Mouse (Mus musculus) kidney, adult 2 months (tissue): ENCODE data around the gene Vps33b. TPM values are rescaled to one million over a fixed set of nuclear protein-coding genes. Genes with fewer than 3 reads are reported as not detected.

Experiments
- DNase-seq: peaks from one replicate; pipeline ENCODE4 v3.0.0; 2021
- H3K27ac ChIP-seq: fragments of 200-500 bp; 2 replicates; pipeline ENCODE4 v1.5.1; 2012; ENCODE audit warnings: low read depth, low read length, control low read depth, inconsistent platforms; ENCODE audit not compliant: insufficient read depth
- H3K27me3 ChIP-seq: fragments of 200-500 bp; replicated peaks from 2 replicates; pipeline ENCODE4 v1.6.1; 2012; ENCODE audit warnings: mild to moderate bottlenecking, moderate library complexity, low read length, inconsistent platforms; ENCODE audit not compliant: control insufficient read depth, insufficient read depth
- H3K36me3 ChIP-seq: fragments of 200-500 bp; 2 replicates; pipeline ENCODE4 v1.6.1; 2012; ENCODE audit warnings: mild to moderate bottlenecking, moderate library complexity, low read length, inconsistent platforms; ENCODE audit not compliant: control insufficient read depth, insufficient read depth
- H3K4me1 ChIP-seq: fragments of 200-500 bp; 2 replicates; pipeline ENCODE4 v1.6.1; 2011; ENCODE audit warnings: low read length; ENCODE audit not compliant: control insufficient read depth, insufficient read depth
- H3K4me3 ChIP-seq: fragments of 200-500 bp; 2 replicates; pipeline ENCODE4 v1.5.1; 2011; ENCODE audit warnings: mild to moderate bottlenecking, low read depth, low read length, control low read depth; ENCODE audit not compliant: insufficient read depth
- CTCF ChIP-seq: fragments of 200-500 bp; conservative IDR thresholded peaks from 2 replicates; pipeline ENCODE4 v1.5.1; 2011; ENCODE audit warnings: low read depth, mild to moderate bottlenecking, control low read depth, low read length, moderate library complexity, mixed read lengths; ENCODE audit not compliant: insufficient read depth, insufficient read length
- POLR2A ChIP-seq: fragments of 200-500 bp; IDR thresholded peaks from one replicate; pipeline ENCODE4 v1.6.1; 2011; ENCODE audit warnings: low read depth, low read length, control low read depth
- WGBS: fragments of 180-500 bp; shearing (Covaris S2); methylation state at CpG from one replicate; pipeline ENCODE4 v1.1.7; 2018; 5-methylcytosine and 5-hydroxymethylcytosine counted together
- polyA plus RNA-seq: library from polyadenylated mRNA; depleted of rRNA; stranded (reverse); fragments of >200 nt; gene quantifications from 2 replicates; pipeline ENCODE4 v1.2.3, GENCODE M21; 2012

Vps33b gene
- polyA plus RNA-seq, 1 experiment, result 10.1 TPM

DNA sequence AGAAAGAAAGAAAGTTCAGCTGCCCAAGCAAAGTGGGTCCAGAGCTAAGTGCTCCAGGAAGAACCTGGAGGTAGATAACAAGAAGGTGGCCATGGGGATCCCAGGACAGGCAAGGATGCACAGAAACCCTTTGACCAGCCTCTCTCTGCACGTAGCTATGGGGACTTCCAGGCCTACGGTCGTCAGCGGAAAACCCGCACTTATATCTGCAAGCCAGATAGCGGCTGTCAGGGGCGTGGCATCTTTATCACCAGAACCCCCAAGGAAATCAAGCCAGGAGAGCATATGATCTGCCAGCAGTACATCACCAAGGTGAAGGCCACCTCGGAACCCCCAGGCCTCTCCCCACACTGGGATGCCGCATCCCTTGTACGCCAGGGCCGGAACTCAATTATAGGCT, 16.6 kb upstream of the Vps33b start:
- Histone ChIP-seq H3K27me3 (no peaks in the 10 kb centered on the region), H3K27ac (no peak overlapping the region), H3K4me1 (no peaks in the 10 kb centered on the region), H3K4me3 (no peak overlapping the region), H3K36me3 (no peaks in the 10 kb centered on the region)
- WGBS, result 91% methylated on average over 11 of the region's 11 CpGs
- no peak for DNase-seq
- TF ChIP-seq POLR2A (no peak), CTCF (no peak)

DNA sequence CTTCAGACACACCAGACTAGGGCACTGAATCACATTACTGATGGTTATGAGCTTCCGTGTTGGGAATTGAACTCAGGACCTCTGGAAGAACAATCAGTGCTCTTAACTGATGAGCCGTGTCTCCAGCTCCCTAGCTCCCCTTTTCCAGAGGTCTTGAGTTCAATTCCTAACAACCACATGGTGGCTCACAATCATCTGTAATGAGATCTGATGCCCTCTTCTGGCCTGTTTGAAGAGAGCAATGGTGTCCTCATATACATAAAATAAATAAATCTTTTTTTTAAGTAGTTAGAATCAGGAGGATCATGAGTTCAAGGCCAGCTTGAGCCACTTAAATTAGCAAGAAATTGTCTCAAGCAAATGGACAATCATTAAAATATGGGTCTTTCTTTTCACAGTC, 13.5 kb upstream of the Vps33b start:
- H3K4me3 ChIP-seq, result no peak overlapping the region
- peak; percentile 13 for DNase-seq
- no peaks in the 10 kb centered on the region for H3K36me3 ChIP-seq
- H3K4me1 ChIP-seq, result peaks cover 3% of the 10 kb centered on the region; the same call in 1 of the 2 replicates
- no peaks in the 10 kb centered on the region for H3K27me3 ChIP-seq
- 59% methylated on average over 2 of the region's 2 CpGs for WGBS
- no peak overlapping the region for H3K27ac ChIP-seq
- TF ChIP-seq POLR2A (no peak), CTCF (no peak)

DNA sequence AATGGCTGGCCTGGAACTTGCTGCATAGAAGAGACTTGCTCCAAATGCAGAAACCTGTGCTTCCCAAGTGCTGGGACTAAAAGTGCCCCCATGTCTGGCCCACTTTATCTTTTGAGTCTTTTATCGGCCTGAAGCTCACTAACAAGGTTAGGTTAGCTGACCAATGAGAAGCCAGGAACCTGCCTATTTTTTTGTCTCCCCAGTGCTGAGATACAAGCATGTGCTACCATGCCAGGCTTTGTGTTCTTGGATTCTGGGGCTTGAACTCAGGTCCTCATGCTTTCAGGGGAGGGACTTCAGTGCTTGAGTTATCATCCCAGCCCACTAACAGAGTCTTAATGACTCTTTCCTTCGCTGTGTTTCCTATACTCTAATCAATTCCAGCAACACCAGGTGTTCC, 11.7 kb upstream of the Vps33b start:
- no peak for DNase-seq
- 65% methylated on average over 2 of the region's 2 CpGs for WGBS
- no peak overlapping the region for H3K27ac ChIP-seq
- H3K4me3 ChIP-seq, result no peak overlapping the region
- TF ChIP-seq CTCF (no peak), POLR2A (no peak)
- no peaks in the 10 kb centered on the region for H3K27me3 ChIP-seq
- H3K36me3 ChIP-seq, result no peaks in the 10 kb centered on the region
- peaks cover 7% of the 10 kb centered on the region; the same call in 1 of the 2 replicates for H3K4me1 ChIP-seq

DNA sequence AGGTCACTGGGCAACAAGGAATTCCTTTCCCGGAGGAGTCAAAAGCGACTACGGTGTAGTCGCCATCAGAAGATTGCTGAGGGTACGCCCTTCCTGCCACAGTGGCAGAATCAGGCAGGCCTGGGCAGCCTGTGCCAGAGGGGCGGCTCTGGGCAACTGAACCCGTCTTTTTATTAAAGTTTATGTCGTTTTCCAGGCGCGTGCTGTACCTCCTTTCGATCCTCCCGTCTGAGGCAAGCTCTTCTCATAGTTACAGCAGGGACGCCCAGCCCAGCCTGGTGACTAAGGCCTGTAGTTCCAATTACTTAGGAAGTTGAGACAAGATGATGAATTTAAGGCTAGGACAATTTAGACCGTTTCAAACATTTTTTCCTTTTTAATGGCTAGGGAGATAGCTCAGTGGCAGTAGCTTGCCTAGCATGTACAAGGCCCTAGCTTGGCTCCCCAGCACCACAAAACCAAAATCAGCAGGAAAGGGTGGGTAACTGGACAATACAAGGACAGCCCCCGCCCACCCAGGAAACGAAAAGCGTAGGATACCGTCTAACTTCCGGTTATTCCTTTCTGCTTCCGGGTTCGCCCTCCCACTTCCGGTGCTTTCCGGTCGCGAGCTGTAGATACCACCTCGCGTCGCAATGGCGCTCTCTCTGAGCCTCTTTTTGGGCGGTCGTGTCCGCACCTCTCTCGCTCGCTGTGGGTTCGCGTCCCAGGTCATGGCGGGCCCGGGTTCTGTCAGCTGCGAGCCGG, 8.7 kb upstream of the Vps33b start, which contains the start of gene Ngrn:
Gene Ngrn, plus strand, starts transcription at position 591 of the 747 bp plus-strand sequence.
- Histone ChIP-seq H3K4me1 (peaks cover 7% of the 10 kb centered on the region; the same call in 1 of the 2 replicates), H3K27ac (peak within 1 kb of the TSS; percentile 65), H3K27me3 (no peaks in the 10 kb centered on the region), H3K4me3 (peak within 1 kb of the TSS; percentile 94), H3K36me3 (no peaks in the 10 kb centered on the region)
- WGBS, result 26% methylated on average over 40 of the region's 40 CpGs
- peak; percentile 79 for TF ChIP-seq POLR2A
- TF ChIP-seq CTCF, result no peak
- peak; percentile 94 for DNase-seq

DNA sequence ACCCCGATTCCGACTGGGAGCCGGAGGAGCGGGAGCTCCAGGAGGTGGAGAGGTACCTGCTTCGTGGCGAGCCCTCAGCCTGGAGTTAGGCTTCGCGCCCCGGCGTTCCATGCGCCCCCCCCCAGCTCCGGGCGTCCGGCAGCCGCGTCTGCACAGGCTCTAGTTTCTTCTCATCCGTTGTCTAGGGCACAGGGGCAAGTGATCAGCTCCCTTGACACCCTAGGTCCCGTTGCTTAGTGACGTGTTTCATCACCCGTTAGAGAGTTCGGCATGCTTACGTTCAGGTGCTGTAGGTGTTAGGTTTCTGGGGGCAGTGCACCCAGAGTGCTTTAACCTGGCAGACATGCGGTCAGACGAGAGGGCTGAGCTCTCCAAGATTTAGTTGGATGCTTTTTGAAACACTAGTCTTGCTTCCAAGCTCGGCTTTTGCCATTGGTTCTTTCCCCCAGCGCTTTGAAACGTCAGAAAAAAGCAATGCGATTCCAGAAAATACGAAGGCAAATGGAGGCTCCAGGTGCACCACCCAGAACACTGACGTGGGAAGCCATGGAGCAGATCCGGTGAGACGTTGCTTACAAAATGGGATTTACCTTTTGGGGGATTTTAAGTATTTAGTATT, 8.0 kb upstream of the Vps33b start:
- no peak for TF ChIP-seq CTCF
- TF ChIP-seq POLR2A, result no peak
- peak overlapping the region; percentile 94 for H3K4me3 ChIP-seq
- DNase-seq, result no peak
- peak overlapping the region; percentile 52 for H3K27ac ChIP-seq
- H3K27me3 ChIP-seq, result no peaks in the 10 kb centered on the region
- no peaks in the 10 kb centered on the region for H3K36me3 ChIP-seq
- WGBS, result under 1% methylated on average over 32 of the region's 32 CpGs
- peaks cover 7% of the 10 kb centered on the region; the same call in 1 of the 2 replicates for H3K4me1 ChIP-seq

DNA sequence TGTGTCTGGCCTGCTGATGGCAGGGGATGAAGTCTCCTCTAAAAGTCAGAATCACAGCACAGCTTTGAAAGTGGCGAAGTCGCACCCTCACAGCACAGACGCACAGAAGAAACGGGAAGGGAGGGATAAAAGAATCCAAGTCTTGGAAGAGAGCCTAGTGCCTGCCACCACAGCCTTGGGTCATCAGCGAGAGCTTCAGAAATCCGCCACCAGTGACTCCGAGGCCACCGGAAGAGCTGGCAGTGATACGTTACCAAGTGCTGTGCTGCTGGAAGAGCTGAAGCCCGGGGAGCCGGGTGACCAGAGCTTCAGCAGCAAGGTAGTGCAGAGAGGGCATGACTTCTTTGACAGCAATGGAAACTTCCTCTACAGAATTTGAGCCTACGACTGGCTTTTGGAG, 4.8 kb upstream of the Vps33b start:
- no peak for DNase-seq
- Histone ChIP-seq H3K4me1 (peaks cover 9% of the 10 kb centered on the region), H3K4me3 (no peak overlapping the region), H3K36me3 (no peaks in the 10 kb centered on the region), H3K27me3 (no peaks in the 10 kb centered on the region), H3K27ac (no peak overlapping the region)
- WGBS, result 86% methylated on average over 12 of the region's 12 CpGs
- TF ChIP-seq POLR2A (no peak), CTCF (no peak)

DNA sequence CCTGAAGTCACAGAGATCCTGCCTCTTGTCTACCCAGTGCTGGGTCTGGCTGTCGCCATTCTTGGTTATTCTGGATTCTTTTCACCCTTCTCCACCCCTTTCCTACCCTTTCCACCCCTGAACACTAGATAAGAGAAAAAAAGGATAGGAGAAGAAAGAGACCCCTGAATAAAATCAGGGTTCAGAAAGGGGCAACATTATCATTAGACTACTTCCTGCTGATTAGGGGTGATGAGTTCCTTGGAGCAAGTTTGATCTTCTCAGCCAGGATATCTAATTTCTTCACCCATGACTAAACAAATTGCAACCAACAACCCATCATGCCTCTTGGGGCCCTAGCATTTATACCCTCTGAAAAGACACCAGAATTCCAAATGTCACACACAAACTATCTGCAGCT, 1.7 kb upstream of the Vps33b start:
- DNase-seq, result no peak
- no peak overlapping the region for H3K4me3 ChIP-seq
- no peak overlapping the region for H3K27ac ChIP-seq
- WGBS, result 91% methylated on average over 1 of the region's 1 CpGs
- no peaks in the 10 kb centered on the region for H3K27me3 ChIP-seq
- H3K36me3 ChIP-seq, result no peaks in the 10 kb centered on the region
- H3K4me1 ChIP-seq, result peaks cover 6% of the 10 kb centered on the region
- TF ChIP-seq POLR2A (no peak), CTCF (no peak)
